Mouse (Mus musculus) cerebral cortex, adult 2 months (tissue): Measurements from ENCODE around the gene Fam131a.

ENCODE experiments used
- WGBS: fragments of 180-500 bp; shearing (Covaris S2); methylation state at CpG from one replicate; pipeline ENCODE4 v1.1.7; 2018; 5-methylcytosine and 5-hydroxymethylcytosine counted together

Gene Fam131a

DNA sequence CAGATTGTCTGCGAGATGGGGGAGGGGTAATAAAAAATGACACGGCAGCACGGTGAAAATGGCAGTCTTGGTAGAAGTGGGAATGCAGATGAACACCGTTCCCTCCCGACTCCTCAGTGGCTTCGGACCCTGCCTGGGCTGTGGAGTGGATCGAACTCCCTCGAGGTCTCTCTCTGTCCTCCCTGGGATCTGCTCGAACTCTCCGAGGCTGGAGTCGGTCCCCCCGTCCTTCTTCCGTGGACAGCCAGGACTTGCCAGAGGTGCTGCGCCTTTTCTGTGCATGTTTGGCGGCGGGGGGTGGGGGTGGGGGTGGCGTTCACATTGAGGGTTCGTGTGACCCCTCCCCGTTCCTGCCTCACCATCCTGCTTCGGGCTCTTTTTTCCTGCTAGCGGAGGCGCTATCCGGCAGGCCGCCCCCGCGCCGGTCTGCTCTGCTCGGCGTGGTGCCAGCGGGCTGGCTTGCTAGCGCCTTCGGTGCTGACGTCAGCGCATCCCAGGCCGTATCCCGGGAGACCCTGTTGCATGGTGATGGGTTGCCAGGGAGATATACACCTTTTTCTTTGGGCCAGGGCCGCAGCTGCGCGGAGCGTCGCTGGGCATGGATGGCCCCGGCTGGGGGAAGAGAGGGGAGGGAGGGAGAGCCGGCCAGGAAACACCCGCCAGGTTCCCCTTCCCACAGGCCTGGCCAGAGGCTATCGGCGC is 2.7 kb downstream of the Fam131a start:
- WGBS: 2% methylated on average over 46 of the region's 46 CpGs

DNA sequence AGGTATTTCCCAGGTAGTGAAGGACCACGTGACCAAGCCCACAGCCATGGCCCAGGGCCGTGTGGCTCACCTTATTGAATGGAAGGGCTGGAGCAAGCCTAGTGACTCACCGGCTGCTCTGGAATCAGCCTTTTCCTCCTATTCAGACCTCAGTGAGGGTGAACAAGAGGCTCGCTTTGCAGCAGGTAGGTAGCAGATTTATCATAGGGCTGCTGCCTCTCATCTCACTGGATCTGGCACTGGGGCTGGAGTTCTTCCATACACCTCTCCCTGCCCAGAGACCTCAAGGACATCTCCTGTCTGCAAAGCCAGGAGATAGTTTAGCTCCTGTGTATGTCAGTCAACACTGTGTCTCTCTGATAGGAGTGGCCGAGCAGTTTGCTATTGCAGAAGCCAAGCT is 6.2 kb downstream of the Fam131a start:
- 70% methylated on average over 5 of the region's 5 CpGs for WGBS

GRCm38 (mm10) chr16:20700036-20700435 is 7.0 kb downstream of the Fam131a start:
- WGBS: 34% methylated on average over 5 of the region's 5 CpGs

- 45% methylated on average over 7 of the region's 7 CpGs for WGBS
Observed at GRCm38 (mm10) chr16:20701316-20701715, 8.3 kb downstream of the Fam131a start.

DNA sequence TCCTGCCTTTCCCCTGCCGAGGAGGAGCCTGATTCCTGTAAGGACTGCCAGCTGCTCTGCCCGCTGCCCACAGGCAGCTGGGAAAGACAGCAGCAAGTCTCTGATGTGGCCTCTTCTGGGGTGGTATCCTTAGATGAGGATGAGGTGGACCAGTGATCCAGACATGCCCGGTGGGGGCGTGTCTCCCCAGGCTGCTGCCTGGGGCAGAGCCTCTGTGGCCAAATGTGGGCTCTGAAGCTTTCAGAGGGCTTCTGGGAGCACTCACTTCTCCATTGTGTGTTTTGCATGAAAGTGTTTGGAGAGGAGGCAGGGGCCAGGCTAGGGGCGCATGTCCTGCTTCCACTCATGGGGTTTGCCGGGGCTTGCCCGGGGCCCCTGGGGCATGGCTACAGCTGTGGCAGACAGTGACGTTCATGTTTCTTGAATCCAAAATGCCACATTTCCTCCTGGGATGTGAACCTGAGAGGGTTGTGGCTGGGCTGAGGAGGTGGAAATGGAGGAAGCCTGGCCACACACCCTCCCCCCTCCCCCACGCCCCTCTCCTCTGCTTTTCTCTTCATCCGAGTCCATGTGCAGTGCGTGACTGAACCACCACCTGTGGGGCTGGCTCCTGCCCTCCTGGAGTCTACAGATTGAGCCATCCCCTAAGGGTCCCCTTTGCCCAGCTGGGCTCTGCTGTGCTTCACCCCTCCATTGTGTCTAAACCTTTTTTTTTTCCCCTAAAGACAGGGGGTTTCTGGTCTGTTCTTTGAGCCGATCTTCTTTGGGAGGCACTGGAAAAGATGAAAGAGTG is 8.9 kb downstream of the Fam131a start:
- WGBS: 31% methylated on average over 12 of the region's 12 CpGs

DNA sequence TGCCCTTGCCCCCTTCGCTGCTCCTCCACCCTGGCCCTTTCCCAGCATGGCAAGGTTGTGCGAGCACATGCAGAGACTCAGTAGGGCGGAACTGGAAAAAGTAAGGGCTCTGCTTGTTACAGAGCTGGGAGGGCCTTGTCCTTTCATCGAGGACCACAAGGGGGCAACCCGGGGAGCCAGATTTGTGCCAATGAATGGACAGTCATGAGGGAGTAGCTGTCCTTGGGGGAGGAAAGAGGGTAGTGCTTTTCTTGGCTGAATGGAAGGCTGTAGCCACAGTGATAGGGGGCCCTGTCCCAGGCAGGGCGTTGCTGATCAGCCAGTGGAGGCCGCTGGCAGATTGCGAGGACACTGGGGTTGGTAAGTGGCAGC is 9.5 kb downstream of the Fam131a start:
- WGBS: 16% methylated on average over 8 of the region's 8 CpGs

GRCm38 (mm10) chr16:20703071-20703470 is 10.0 kb downstream of the Fam131a start:
- 86% methylated on average over 10 of the region's 10 CpGs for WGBS

DNA sequence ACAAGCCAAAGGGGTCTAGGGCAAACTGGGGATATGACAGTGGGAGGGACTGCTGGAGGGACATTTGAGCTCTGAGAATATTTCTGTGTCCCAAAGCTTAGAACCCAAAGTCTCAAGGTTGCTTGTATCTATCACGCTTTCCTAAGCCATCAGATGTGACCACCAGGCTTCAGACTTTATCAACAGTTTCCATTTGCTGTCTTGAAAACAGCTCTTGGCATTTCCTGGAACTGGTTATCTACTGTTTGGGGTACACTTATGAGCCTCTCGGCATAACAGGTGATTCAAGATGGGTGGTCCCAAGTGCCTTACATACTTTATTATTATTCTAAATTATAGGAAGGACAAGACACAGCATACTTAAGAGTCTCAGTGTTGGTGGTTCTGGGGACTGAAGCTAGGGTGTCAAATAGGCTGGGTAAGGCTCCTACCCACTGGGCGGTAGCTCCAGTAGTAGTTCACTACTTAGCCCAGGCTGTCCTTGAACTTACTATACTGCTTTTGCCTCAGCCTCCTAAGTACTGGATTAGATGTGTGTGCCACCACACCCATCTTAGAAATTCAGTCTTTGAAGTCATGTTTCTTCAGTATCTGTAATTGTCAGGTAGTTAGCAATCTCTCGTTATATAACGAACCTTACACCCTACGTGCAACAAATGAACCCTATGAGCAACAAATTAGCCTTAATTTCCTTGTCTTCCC is 10.8 kb downstream of the Fam131a start:
- 63% methylated on average over 6 of the region's 6 CpGs for WGBS

- 50% methylated on average over 3 of the region's 3 CpGs for WGBS
Observed at GRCm38 (mm10) chr16:20705786-20706185, 12.7 kb downstream of the Fam131a start.

- 65% methylated on average over 2 of the region's 2 CpGs for WGBS
Observed at GRCm38 (mm10) chr16:20706407-20707055, 13.5 kb downstream of the Fam131a start.

DNA sequence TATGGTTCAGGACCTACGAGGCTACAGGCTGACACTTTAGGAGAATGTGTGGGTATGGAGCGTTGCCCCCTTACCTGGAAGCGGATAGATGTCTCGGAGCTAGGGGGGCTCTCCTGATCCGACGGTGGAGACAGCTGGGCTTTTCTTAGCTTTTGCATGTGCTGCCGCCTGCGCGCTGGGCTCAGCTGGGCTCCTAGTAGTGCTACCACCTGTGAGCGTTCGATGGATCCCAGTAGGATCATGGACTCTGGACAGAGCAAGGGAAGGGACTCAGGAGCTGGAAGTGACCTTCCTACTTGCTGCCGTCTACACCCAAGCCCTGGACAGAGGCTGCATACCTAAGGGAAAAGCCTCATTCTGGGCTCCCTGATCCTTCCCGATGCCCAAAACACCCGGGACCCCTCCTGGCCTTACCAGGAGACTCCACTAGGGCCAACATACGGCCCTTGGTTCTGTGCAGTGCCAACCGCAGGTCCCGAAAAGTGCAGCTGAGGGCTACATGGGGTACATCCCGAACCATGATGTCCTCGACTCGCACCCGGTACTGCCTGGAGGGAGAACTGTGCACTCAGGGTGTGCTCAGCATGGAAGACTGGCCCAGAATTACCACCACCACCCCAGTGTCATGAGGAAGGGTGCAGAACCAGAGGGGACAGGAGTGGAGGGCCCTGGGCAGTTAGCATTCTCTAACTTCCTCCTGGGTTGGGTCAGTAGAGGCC is 15.3 kb downstream of the Fam131a start:
- WGBS: 80% methylated on average over 21 of the region's 21 CpGs

GRCm38 (mm10) chr16:20708939-20709734 is 16.1 kb downstream of the Fam131a start:
- 71% methylated on average over 19 of the region's 19 CpGs for WGBS

DNA sequence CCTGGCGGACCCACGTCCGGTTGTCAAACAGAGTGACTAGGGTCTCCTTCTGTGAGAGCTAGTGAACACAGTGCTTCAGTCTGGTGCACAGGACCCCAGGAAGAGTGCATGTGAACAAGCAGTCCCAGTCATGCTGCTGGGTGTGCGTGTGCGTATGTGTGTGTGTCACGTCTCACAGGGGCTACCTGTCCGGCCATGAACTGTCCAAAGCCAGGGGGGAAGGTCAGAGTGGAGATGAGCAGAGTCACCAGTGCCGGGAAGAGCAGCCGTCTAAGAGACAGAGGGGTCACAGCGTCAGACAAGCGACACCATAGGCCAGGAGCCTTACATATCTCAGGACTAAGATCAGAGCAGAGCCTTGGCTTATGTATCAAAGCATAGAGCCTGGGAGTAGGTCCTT is 17.3 kb downstream of the Fam131a start:
- WGBS: 92% methylated on average over 11 of the region's 11 CpGs

GRCm38 (mm10) chr16:20710810-20711209 is 17.8 kb downstream of the Fam131a start:
- WGBS: 69% methylated on average over 4 of the region's 4 CpGs

- 70% methylated on average over 9 of the region's 9 CpGs for WGBS
Observed at GRCm38 (mm10) chr16:20712190-20712589, 19.1 kb downstream of the Fam131a start.

GRCm38 (mm10) chr16:20712889-20713288 is 19.8 kb downstream of the Fam131a start:
- 82% methylated on average over 7 of the region's 7 CpGs for WGBS

DNA sequence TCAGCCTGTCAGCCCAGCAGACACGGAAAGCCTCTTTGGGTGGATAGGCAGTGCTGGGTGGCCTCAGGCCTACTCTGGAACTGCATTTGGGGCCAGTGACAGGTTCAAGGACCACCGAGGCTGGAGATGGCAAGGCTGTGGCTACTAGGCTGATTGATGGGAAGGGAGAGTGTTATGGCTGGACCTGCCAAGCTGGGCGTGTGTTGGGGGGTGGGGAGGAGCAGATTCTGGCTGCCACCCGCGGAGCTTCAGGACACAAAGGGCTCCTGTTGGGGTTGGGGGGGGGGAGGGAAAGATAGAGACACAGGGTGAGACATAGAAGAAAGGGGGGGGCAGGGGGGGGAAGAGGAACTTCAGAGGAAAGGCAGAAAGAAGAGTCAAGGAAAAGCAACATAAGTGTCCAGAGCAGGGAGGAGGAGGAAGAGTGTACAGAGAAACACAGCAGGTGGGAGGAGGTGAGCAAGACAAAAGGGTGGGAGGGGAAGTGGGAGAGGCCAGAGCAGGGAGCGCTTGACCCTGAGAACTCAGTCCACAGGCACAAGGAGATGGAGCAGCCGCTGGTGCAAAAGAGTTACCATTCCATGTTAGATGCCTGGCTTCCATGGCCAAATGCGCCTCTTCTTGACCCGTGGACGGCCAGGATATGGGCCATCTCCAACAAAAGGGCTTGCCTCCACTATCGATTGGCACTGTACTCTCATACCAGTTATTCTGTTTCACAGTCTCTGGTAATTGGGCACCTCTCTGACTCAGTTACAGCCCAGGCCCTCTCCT is 21.5 kb downstream of the Fam131a start:
- WGBS: 31% methylated on average over 11 of the region's 11 CpGs

GRCm38 (mm10) chr16:20715161-20715560 is 22.1 kb downstream of the Fam131a start:
- 42% methylated on average over 2 of the region's 2 CpGs for WGBS

DNA sequence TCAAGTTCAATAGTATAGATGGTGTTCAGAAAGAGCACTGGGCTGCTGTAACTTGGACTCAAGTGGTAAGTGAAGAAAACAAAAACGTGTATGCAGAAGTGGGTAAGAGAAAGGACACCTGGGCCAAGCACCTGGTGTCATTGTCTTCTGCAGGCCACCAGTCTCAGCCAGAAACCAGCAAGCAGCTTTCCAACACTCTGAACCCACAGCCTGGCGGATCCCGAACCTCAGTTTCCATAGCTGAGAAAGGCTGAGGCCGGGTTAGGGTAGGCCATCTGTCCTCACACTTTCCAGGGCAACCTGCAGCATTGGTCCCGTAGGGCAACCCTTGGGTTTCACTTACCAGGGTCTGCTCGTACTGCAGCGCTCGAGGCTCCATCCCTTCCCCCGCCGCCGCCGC is 22.5 kb downstream of the Fam131a start:
- WGBS: 2% methylated on average over 11 of the region's 12 CpGs
